Mouse (Mus musculus): ENCODE data around the gene Paqr9.

DNA sequence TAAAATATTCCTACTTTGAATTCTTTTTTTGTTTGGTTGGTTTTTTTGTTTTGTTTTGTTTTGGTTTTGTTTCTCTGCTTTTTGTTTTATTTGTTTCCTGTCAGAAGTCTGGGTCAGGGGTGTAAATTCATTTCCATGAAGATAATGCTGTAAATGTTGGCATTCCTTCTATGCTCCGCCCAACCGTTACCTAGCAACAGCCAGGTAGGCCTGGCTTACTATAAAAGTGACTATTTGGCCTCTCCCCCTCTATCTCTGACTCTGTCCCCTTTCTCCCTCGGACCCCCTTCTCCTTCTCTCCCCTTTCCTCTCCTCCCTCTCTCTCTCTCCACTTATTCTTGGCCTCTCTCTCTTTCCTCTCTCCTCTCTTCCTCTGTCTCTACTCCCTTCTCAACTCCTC, 56.5 kb downstream of the Paqr9 start:
- TF ChIP-seq CTCF (IDR thresholded peaks at IDR 0.05; ENCODE audit: control insufficient read depth, insufficient read depth, insufficient replicate concordance, low read depth, low read length) (no peak), POLR2A (IDR thresholded peaks at IDR 0.05; ENCODE audit: control insufficient read depth, low read depth, low read length) (no peak)

Data from testis, adult 2 months (tissue).